Mouse (Mus musculus) gonadal fat pad, adult 2 months (tissue): ENCODE measurements at regions not wholly inside any gene's neighbourhood (a gene's known extent, or its start where the extent isn't known, plus 50 kb on each side); places are given as distances from the start of the nearest gene placed in this dataset.

ENCODE experiments used
- DNase-seq: peaks from one replicate; pipeline ENCODE4 v3.0.0-alpha.2; 2012; ENCODE audit warnings: low read depth

DNA sequence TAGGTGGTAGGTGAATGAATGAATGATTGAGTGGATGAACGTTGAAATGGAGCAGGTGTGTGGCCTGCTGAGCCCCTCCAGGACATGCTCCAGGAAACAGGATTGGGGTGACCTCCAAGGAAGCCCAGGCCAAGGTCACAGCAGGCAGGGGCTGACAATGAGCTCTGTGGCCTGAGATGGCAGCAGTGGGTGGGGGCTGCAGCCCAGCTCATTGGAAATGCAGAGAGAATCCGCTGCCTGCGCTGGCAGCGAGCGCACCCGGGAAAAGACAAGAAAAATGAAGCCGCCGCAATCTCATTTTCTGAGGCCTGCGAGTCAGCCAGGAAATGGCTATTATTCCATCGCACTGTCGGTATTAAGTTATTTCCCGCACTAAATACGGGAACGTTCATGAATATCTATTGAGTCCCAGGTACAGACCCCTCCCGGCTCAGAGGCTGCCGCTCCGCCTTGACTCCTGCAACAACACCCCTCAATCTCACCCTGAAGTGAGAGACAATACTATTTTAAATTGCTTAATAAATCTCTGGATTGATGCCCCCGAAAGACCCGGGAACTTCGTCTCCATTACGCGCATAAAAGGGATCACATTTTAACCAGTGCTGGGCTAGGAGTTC, 153.7 kb downstream of the Cryba4 start:
- DNase-seq: no peak

DNA sequence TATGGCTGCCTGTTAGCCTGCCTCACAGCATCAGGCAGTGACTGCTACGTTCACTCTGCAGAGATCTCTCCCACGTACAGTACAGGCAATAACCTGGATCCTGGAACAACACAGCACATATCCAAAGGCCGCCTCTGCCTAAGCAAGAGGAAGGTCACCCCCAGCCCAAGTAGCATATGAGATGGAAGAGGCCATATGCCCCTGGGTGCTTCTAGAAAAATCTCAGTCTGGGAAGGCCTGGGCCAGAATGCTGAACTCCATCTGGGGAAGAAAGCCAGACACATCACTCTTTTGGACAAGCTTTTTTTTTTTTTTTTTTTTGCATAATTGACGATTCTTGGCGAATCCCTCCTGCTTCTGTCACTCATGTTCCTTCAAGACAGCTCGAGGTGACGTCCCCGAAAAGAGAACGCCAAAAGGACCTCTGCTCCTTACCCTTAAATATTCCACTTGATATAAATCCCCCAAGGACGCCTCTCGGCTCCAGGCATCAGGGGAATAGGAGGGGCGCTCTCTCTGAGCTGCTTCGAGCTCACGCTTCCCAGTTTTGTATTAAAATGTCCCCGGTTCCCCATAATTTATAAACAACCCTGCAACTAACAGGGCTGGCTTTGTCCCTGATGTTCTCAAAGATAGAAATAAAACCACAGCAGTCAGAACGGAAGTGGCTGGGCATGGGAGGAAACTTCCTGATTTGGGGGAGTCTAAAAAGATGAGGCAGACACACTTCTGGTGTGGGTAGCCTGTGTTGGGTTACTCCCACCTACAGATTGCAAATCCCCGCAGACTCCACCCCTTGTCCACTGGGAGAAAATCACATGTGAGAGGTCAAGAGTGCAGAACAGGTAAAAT, 150.4 kb downstream of the Cryba4 start:
- no peak for DNase-seq

DNA sequence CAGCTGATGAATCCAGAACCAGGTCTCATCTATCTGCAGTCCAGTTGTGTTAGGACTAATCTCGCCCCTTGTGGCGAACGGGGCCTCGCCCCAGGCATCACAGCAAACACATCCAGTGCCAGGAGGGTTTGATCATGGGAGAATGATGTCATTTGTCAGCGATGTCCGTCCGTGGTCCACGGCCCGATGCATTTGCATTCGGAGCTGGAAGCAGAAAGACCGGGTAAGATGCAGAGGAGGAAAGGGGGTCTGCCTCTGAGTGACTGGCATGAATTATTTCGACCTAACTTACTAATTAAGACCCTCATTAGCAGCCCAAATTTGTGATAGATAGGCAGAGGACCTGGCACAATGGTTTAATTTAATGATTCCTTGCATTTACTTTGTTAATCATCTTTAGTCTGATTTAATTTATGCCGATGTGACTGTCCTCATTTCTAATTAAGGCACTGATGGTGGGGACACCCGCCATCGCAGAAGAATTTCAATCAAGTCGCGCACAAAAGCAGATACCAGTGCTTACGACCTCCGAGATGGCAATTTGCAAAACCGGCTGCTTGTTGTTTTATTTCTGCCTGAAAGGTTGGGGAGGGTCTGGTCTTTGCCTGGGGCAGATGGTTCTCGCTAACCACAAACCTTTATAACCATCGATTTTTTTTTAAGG, 141.9 kb downstream of the Cryba4 start:
- DNase-seq: no peak

DNA sequence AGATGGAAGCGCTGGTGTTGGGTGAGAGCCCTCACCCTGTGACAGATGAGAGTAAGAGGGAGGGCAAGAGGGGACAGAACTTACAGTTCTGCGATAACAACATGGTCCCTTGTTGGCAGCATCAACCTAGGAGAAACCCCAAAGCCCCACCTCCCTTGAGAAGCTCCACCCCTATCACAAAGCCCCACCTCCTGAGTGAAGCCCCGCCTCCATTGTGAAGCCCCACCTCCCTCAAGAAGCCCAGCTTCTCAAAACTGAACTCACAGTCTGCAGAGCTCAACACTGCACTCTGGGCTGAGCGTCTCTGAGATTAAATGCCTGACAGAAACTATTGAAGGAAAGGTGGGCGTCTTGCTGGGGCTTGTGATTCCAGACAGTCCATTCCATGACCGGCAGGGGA, 131.6 kb downstream of the Cryba4 start:
- DNase-seq: no peak

DNA sequence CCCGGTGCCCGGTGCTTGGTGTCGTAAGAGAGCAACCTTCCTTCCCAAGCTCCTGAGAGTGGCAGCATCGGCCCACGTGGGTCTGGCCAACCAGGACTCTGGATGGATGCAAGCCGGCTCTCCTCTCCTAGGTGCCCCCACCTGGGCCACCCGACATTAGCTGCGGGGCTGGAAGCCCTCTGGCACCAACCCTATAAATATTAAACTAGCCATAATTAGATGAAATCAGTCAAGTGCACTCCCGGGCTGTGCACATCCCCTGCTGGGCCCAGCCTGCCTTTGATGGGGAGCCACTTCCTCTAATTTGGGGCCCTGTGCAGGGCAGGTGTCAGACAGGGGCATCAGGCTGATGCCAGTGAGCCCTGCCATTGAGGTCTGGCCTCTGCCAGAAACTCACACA, 130.8 kb downstream of the Cryba4 start:
- DNase-seq: no peak

DNA sequence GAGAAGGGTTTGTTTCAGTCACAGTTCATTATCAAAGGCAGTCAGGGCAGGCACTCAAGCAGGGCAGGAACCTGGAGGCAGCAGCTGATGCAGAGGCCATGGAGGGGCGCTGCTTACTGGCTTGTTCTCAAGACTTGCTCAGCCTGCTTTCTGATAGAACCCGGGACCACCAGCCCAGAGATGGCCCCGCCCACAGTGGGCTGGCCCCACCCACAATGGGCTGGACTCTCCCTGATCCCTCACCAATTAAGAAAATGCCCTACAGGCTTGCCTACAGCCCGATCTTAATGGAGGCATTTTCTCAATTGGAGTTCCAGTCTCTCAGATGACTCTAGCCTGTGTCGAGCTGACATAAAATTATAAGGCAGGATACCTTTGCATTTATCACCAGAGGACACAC, 129.7 kb downstream of the Cryba4 start:
- DNase-seq: no peak

DNA sequence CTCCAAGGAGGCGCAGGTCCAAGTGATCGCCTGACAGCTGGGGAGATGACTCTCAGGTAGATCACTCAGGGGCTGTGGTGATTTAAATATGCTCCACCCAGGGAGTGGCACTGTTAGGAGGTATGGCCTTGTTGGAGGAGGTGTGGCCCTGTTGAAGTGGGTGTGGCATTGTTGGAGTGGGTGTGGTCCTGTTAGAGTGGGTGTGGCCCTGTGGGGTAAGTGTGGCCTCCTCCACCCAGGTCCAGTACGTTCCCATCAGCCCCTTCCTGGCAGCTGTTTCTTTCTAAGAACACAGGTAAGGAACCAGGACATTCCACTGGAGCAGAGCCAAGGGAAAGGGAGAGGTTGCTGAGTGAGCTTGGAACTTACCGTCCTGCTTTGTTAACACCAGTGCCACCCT, 125.1 kb downstream of the Cryba4 start:
- no peak for DNase-seq

DNA sequence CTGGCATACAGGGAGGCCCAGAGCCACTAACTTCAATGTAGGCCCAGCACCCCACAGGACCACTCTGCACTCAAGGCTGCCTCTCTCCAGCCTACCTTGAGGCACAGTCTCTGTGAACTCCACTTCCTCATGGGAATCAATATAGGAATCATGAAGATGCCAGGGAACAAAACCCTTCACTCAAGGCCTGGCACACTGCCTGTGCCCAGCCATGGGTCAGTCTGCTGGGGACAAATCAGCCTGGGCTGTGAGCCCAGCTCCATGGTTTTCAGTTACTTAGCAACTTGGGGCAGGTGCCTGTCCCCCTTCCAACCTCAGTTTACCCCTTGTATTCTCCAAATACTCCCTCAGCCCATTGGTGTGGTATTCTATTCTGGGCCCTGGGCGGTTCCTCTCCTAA, 119.6 kb downstream of the Cryba4 start:
- DNase-seq: no peak

DNA sequence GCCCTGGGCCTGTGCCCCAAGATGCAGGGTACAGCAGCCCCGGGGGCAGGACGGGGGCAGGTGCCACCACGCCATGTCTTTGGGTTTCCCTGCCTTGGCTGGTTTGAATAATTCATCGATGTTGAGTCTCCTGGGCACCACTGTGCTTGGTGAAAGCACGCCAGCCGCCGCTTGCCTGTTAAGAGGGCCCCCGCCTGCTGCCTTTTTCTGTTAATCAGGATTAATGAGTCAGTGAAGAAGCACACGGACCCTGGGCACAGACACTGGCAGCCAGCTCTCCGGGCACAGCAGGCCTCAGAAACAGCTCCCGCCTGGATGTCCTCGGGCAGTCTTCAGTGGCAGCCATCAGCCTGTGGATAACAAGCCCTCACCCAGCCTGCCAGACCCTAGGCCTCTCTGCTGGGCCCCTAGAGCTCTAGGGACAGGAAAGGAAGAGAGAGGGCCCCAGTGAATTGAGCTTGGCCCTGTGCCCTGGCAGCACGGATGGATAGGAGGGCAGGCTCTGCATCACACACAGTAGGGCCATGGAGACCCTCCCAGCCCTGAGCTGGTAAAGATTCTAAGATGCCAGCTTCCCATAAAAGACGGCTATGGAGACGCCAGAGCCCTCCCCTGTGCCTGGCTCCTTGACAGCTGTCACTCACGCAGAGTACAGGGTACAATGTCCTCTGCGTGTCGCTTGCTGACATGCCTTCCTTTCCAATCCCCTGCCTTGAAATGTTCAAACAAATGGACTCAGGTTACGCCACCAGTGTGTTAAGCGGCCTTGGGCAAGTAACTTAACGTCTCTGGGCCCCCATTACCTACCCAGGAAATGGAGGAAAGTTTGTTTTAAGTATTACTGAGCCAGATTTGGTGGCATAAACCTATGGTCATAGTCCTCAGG, 118.4 kb downstream of the Cryba4 start:
- no peak for DNase-seq

DNA sequence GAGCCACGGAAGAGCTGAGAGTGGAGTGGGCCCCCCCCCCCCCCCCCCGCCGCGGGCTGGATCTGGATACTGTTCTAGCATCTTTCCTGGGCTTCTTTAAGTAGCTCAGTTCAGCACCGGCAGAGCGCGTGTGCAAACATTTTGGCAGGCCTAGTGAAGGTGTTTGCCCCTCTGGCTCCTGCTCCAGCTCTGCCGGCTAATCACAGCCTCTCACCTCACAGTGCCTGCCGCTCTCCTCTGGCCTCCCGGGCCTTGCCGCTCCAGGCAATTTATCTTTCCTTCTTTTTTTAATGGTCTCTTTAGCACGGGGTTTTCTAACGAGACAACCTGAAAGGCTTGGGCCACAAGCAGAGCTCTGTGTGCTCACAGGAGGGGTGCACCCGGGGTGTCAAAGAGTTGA, 115.7 kb downstream of the Cryba4 start:
- no peak for DNase-seq

DNA sequence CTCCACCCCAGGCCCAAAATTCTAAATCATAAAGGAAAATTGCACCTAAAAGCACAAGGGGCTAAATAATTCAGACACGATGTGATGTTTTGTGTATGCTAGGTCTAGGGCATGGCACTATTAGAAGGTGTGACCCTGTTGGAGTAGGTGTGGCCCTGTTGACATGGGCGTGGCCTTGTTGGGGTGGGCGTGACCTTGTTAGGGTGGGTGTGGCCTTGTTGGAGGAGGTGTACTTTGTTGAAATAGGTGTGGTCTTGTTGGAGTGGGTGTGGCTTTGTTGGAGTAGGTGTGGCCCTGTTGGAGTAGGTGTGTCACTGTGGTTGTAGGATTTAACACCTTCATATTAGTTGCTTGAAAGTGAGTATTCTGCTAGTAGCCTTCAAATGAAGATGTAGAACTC, 114.1 kb downstream of the Cryba4 start:
- DNase-seq: no peak

DNA sequence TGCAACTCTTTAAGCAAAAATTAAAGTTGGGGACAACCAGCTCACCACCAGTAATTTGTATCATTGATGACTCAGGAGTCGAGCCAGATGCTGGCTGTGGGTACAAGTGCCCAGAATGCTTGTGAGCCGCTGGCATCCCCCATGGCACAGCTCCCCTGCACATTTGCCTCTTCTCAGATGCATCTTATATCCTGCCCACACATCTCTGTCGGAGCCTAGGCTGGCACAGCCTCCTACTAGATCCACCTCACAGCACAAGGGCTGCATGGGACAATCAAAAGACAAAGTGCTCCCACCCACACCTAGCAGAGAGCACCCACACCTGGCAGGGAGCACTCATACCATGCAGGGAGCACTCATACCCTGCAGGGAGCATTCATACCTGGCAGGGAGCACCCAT, 109.6 kb downstream of the Cryba4 start:
- no peak for DNase-seq

DNA sequence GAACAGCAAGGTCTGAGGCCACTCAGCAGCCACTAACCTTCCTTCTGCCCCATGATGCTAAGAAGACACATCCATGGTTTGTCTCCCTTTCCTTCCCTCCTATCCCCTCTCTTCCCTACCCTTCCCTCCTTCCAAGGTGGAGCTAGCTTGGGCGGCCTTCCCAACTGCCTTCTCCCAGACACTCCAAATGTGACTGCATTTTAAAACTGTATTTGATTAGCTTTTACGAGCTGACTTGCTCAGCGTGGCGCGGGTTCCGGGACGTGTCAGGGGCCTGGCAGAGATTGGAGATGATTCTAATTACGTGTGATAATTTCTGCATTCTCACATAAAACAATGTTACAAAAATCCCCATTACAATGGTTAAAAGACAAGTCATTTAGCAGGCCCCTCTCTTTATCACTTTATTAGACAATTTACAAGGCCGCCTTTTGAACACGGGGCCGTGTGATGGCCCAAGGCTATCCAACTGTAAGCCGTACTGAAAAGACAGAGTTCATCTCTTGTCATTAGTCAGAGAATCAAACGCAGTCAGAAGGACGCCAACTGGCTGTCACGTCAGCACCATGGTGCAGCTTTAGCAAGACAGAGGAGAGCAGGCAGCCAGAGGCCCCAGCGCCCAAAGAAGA, 108.2 kb downstream of the Cryba4 start:
- DNase-seq: no peak

DNA sequence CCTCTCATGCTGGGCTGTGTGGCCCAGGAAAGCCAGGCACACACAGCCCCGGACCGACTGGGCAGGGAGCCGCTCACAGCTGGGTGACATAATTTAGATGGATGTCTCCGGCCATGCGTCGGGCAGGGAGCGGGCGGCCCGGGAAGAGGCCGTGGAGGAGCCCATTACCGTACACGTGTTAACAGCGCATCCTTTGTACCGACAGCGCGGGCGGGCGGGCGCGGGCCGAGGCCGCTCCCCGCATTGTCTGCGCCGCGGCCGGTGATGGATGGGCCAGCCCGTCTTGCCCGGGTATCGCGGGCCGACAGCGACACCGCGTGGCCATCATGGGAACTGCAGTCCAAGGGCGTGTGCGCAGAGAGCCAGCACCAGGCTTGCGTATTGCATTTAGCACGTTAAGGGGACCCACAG, 98.6 kb downstream of the Cryba4 start:
- DNase-seq: no peak

DNA sequence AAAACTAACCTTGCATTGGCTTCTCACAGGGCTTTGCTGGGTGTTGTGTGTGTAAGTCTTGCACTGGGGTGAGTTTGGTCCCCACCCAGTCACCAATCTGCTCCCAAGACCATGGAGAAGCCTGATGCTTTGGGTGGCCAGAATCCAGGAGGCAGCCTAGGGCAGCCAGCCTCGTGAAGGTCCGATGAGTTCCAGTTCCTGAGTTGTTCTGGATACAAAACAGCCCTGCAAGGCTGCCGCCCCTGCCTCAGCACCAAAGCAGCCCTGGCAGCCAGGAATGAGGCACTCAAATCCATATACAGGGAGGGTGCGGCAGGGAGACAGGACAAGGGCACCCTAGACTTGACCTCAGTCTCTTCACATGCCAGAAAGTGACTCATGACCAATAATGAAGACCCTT, 97.7 kb downstream of the Cryba4 start:
- no peak for DNase-seq

DNA sequence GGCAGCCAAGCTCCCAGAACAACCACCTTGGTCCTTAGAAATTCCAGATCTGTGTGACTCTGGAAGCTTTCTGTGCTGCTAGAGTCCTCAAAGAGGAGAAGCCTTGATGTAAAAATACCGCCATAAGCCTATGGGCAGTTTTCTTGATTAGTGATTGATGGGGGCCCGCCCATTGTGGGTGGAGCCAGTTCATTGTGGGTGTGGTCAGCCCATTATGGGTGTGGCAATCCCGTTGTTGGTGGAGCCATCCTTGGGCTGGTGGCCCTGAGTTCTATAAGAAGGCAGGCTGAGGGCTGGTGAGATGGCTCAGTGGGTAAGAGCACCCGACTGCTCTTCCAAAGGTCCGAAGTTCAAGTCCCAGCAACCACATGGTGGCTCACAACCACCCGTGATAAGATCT, 97.3 kb downstream of the Cryba4 start:
- no peak for DNase-seq

DNA sequence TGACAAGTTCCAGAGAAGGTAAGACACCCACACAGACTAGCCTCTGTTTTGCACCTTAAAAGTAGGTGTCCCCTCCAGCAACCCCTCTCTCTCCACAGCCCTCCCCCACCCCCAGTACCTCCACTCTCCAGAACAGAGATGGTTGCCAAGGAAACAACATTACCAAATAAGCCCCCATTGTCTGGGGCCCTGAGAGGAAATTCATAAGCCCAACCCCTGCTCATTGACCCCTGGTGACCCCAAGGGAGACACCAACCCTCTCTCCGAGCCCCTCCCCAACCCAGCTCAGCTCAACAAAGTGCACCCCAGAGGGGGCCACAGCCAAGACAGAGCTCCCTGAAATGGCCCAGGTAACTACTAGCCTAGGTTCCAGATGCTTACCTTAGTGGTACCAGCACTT, 96.3 kb downstream of the Cryba4 start:
- no peak for DNase-seq

DNA sequence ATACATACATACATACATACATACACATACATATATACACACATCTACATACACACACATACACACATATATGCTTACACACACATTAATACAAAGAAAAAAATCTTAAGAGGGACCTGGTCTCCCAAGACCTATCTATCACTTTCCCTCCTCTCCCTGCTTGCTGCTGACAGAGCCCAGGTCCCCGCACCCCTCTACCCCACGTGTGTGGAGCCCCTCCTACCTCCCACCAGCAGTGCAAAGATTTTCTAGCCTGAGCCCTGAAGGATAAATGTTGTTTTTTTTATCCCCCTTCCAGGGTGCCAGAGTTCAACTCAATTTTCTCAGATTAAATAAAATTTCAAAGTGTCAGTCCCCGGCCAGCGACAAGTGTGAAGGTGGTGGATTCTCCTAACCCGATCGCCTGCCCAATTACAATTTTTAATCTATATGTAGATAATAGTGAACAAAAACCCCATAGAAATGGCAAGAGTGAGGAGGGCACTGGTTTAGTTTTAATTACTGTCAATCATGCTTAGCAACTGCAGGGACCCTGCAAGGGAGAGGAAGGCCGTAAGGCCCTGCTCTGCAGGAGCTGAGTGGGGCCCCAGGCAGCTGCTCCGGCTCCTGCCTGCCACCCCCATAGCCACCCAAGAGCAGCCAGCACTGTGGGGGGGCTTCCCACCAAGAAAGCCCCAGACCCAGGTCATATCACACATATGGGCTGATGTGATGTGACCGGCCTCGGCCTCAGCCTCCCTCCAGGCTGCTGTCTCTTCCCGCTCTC, 85.7 kb downstream of the Cryba4 start:
- DNase-seq: no peak

DNA sequence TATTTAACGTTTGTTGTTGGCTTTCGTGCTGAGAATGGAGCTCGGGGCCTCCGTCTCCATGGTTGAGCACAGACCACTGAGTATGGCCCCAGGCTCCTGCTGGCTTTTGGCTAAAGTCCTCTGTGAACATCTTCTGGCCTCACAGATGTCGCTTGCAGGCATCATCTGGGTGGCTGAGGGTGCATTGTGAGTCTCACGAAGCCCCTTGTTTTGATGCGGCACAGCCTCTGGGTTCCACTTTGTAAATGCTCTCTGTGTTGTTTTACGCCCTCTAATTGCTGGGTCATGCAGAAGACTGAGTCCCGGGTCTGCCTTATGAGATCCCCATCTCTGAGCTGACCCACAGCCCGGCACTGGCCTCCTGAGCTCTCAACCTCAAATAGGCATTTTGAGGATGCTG, 84.5 kb downstream of the Cryba4 start:
- DNase-seq: no peak

DNA sequence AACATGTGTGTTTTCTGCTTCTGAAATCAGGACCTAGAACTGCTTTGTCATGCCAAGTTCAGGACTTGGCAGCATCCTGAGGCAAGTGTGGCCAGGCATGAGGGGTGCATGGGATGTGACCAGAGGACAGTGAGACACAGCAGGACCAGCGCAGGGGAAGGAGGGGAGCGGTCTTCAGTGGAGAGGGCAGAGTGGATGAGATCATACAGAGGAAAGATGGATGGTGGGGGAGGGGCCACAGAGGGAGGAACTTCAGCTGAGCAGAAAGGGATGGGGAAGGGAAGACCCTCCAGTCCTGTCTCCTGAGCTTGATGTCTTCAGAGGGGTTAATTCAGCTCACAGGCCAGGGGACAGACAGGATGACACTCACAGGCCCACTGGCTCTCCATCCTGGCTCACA, 81.0 kb downstream of the Cryba4 start:
- no peak for DNase-seq
